Mouse (Mus musculus) kidney, embryonic 14.5 days (tissue): ENCODE measurements around the gene Ccdc28b. TPM values are rescaled to one million over a fixed set of nuclear protein-coding genes. Genes with fewer than 3 reads are reported as not detected.
A peak's percentile ranks its signal among the peaks of the same experiment; 100 is the strongest.

Experiments used
- ATAC-seq: fragments of 200-750 bp; cut with Nextera tagmentation; 2 replicates; pipeline ENCODE4 v1.8.0; 2017; ENCODE audit warnings: moderate number of reproducible peaks, mild to moderate bottlenecking, moderate TSS enrichment, moderate library complexity; ENCODE audit not compliant: low FRiP score, low TSS enrichment
- H3K27ac ChIP-seq: fragments of 300-500 bp; sonication (generic); 2 replicates; pipeline ENCODE4 v1.5.1; 2014; ENCODE audit warnings: low read depth, mild to moderate bottlenecking, low read length, moderate library complexity, mixed read lengths
- H3K27me3 ChIP-seq: fragments of 300-500 bp; sonication (generic); 2 replicates; pipeline ENCODE4 v1.6.1; 2014; ENCODE audit warnings: mild to moderate bottlenecking, low read length; ENCODE audit not compliant: control insufficient read depth, insufficient read depth
- H3K36me3 ChIP-seq: fragments of 300-500 bp; sonication (generic); 2 replicates; pipeline ENCODE4 v1.6.1; 2014; ENCODE audit warnings: low read length, mixed read lengths; ENCODE audit not compliant: control insufficient read depth, insufficient read depth
- H3K4me1 ChIP-seq: fragments of 300-500 bp; sonication (generic); 2 replicates; pipeline ENCODE4 v1.6.1; 2014; ENCODE audit warnings: low read length, mixed read lengths; ENCODE audit not compliant: control insufficient read depth, insufficient read depth
- H3K4me2 ChIP-seq: fragments of 300-500 bp; sonication (generic); replicated peaks from 2 replicates; pipeline ENCODE4 v1.6.1; 2014; ENCODE audit warnings: low read depth, mild to moderate bottlenecking, low read length
- H3K4me3 ChIP-seq: fragments of 300-500 bp; sonication (generic); 2 replicates; pipeline ENCODE4 v1.5.1; 2014; ENCODE audit warnings: mild to moderate bottlenecking, low read length
- H3K9ac ChIP-seq: fragments of 300-500 bp; sonication (generic); 2 replicates; pipeline ENCODE4 v1.6.1; 2014; ENCODE audit warnings: low read depth, mild to moderate bottlenecking, low read length, moderate library complexity
- H3K9me3 ChIP-seq: fragments of 300-500 bp; sonication (generic); 2 replicates; pipeline ENCODE4 v1.6.1; 2016; ENCODE audit warnings: low read length; ENCODE audit not compliant: control insufficient read depth
- WGBS: fragments of 180-500 bp; shearing (Covaris S2); extraction: QIAGEN DNeasy Blood & Tissue Kit; methylation state at CpG from one replicate; pipeline ENCODE4 v1.1.7; 2014; 5-methylcytosine and 5-hydroxymethylcytosine counted together
- polyA plus RNA-seq: library from polyadenylated mRNA; unstranded; fragments of >200 nt; fragmentation: Nextera tagmentation; extraction: Ambion mirVana; gene quantifications from 2 replicates; pipeline ENCODE4 v1.2.1, GENCODE M21; 2014

The Ccdc28b gene
- polyA plus RNA-seq, 1 experiment from 2014 or later: 48.6 TPM

DNA sequence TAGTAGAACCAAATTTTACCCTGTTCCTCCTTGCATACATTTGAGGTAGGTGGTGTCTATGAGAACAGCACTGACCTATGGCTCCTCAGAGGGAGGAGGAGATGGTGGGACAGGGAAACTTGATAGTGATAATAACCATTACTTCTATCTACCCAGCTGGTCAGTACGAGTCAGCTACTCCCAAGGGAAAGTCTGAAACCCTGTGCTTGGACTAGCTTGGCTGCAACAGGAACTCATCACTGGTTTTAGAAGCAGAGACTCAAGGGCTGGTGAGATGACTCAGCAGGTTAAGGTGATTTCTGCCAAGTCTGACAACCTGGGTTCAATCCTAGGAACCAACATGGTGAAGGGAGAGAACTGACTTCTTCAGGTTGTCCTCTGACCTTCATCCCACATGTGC, 24.9 kb upstream of the Ccdc28b start:
- Histone ChIP-seq H3K4me2 (no peak overlapping the region), H3K4me3 (no peak overlapping the region), H3K27ac (no peak overlapping the region), H3K27me3 (no peaks in the 10 kb centered on the region), H3K36me3 (peaks cover 82% of the 10 kb centered on the region), H3K4me1 (no peaks in the 10 kb centered on the region), H3K9ac (no peak overlapping the region), H3K9me3 (no peaks in the 10 kb centered on the region)
- no peak for ATAC-seq
- WGBS: 81% methylated on average over 1 of the region's 1 CpGs

DNA sequence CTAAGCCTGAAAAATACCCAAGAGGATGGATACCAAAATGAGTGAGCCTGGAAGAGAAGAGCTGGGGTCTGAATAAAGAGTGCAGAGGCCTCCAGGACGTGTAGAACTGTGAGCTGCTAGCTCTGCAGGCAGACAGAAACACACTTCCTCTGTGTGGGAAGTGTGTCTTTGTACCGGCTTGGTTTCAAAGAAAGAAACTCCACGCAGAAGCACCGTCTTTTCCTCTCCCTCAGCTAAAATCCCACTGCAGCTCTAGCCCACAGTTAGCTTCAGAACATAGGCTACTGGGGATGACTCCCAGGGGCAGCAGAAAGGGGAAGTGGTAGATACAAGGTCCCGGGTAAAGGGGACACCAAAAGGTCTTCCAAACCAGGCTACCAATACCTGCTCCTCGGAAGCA, 21.5 kb upstream of the Ccdc28b start:
- no peak for ATAC-seq
- H3K9me3 ChIP-seq: no peaks in the 10 kb centered on the region
- 88% methylated on average over 6 of the region's 6 CpGs for WGBS
- H3K27me3 ChIP-seq: no peaks in the 10 kb centered on the region
- 0 out of 2 replicates have a peak, but pooled peaks cover 4% of the 10 kb centered on the region for H3K4me1 ChIP-seq
- H3K4me3 ChIP-seq: no peak overlapping the region
- H3K9ac ChIP-seq: no peak overlapping the region
- no peak overlapping the region for H3K4me2 ChIP-seq
- peaks cover 52% of the 10 kb centered on the region for H3K36me3 ChIP-seq
- no peak overlapping the region for H3K27ac ChIP-seq

DNA sequence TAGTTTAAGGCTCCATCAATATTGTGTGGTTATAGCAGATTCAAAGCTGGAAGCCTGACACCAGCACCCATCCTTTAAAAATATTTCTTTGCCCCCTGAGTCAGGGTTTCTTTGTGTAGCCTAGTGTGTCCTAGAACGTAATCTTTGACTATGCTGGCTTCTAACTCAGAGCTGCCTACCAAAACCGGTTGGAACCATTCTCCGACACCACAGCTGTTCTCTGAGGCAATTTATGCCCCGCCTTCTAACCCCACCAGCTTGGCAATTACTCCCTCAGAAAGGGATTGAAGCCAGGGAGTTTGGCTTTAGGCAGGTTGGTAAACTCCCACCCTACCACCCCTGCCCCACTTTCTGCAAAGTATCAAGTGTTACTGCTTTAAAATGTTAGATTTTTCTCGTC, 18.0 kb upstream of the Ccdc28b start:
- Histone ChIP-seq H3K4me3 (peak overlapping the region; percentile 71; the same call in 1 of the 2 replicates), H3K9me3 (no peaks in the 10 kb centered on the region), H3K9ac (peak overlapping the region; percentile 13; the same call in 1 of the 2 replicates), H3K4me2 (peak overlapping the region; percentile 90), H3K27ac (0 out of 2 replicates have a peak overlapping the region, but pooled peaks have one; percentile 14), H3K27me3 (no peaks in the 10 kb centered on the region), H3K36me3 (peaks cover 42% of the 10 kb centered on the region), H3K4me1 (peaks cover 17% of the 10 kb centered on the region; the same call in 1 of the 2 replicates)
- WGBS: 34% methylated on average over 5 of the region's 5 CpGs
- no peak for ATAC-seq

DNA sequence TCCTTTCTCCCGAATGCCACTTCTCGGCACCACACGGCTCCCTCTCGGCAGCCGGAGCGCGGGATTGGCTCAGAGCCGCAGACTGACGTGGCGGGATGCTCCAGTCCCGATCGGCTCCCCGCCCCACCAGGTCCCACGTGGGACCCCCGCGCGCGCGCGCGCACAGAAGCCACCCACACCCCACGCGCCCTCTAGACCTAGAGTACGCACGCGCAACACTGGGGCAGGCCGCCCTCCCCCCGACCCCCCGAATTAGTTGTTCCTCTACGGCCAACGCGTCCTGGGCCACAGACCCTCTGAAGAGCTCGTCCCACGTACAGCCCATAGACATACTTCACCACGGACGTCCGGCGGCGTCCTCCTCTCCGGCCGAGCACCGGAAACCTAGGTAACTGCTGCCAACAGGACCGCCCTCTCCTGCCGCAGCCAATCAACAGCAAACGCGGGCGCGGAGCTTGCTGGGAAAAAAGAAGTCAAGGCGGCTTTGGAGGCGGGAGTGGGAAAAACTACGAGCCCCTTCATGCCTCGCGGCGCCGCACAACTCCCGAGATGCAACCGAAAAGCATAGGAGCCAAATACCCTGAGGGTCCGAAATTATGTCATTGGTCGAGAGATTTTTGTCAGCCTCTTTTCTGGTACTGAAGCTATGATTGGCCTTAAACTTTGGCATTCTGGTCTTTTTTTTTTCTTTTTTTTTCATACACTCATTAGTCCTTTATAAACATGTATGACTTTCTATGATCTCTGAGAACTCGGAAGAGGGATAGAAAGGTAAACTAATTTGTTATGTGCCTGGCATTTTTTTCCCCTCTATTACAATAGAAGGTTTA, 17.1 kb upstream of the Ccdc28b start, which contains the start of gene Txlna:
TSS of gene Txlna (minus strand) at position 428 of the 830 bp plus-strand sequence.
- H3K4me3 ChIP-seq: peak within 1 kb of the TSS; percentile 71
- H3K27me3 ChIP-seq: no peaks in the 10 kb centered on the region
- WGBS: under 1% methylated on average over 56 of the region's 60 CpGs
- peaks cover 17% of the 10 kb centered on the region; the same call in 1 of the 2 replicates for H3K4me1 ChIP-seq
- peak; percentile 95 for ATAC-seq
- peak within 1 kb of the TSS; percentile 90 for H3K4me2 ChIP-seq
- peak within 1 kb of the TSS; percentile 87 for H3K9ac ChIP-seq
- H3K9me3 ChIP-seq: no peaks in the 10 kb centered on the region
- peak within 1 kb of the TSS; percentile 86 for H3K27ac ChIP-seq
- H3K36me3 ChIP-seq: peaks cover 42% of the 10 kb centered on the region

- H3K4me1 ChIP-seq: peaks cover 17% of the 10 kb centered on the region; the same call in 1 of the 2 replicates
- peak overlapping the region; percentile 71 for H3K4me3 ChIP-seq
- H3K27ac ChIP-seq: peak overlapping the region; percentile 86
- no peaks in the 10 kb centered on the region for H3K9me3 ChIP-seq
- WGBS: 5% methylated on average over 17 of the region's 17 CpGs
- H3K36me3 ChIP-seq: peaks cover 42% of the 10 kb centered on the region
- no peak for ATAC-seq
- no peaks in the 10 kb centered on the region for H3K27me3 ChIP-seq
- H3K4me2 ChIP-seq: peak overlapping the region; percentile 90
- H3K9ac ChIP-seq: peak overlapping the region; percentile 87
Measured at GRCm38 (mm10) chr4:129640101-129640637, 16.4 kb upstream of the Ccdc28b start.

DNA sequence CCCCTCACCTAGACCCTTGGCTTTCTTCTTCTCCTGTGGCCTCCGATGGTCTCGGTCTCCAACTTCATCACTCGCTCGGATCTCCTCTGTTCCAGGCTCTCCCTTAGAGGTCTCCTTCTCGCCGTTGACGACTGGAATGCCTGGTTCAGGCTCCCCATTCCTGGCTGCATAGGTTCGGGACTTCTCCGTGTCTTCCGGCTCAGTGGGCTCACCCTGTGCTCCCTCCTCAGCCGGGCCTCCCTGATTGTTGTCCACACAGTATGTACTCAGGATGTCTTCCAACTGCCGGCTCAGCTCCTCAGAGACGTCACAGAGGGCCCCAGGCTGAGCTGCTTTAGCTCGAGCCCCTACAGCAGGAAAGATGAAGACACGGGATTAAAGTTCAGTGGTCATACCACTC, 15.5 kb upstream of the Ccdc28b start:
- H3K9ac ChIP-seq: peak overlapping the region; percentile 87; the same call in 1 of the 2 replicates
- ATAC-seq: no peak
- no peaks in the 10 kb centered on the region for H3K27me3 ChIP-seq
- no peaks in the 10 kb centered on the region for H3K9me3 ChIP-seq
- H3K27ac ChIP-seq: no peak overlapping the region
- H3K4me2 ChIP-seq: peak overlapping the region; percentile 90
- WGBS: 89% methylated on average over 15 of the region's 15 CpGs
- H3K4me3 ChIP-seq: peak overlapping the region; percentile 71; the same call in 1 of the 2 replicates
- H3K36me3 ChIP-seq: peaks cover 48% of the 10 kb centered on the region
- peaks cover 17% of the 10 kb centered on the region; the same call in 1 of the 2 replicates for H3K4me1 ChIP-seq

DNA sequence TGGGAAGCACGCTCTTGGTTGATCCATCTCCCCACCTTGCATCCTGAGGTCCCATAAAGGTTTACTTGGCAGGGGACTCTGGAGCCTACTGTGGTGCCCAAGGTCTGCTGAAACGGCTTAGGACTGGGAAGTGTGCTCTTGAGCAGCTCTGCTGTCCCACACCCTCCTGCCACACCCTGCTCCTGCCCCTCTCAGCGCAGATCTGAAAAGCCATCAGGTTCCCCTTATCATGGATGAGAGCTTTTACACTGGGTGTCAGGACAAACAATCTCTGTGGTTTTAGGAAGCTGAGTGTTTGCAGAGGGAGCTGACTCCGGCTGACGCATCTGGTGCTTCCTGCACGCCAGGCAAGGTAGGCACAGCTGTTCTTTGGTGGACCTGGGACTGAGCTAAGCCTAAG, 10.1 kb upstream of the Ccdc28b start:
- 98% methylated on average over 6 of the region's 6 CpGs for WGBS
- Histone ChIP-seq H3K27ac (no peak overlapping the region), H3K9me3 (no peaks in the 10 kb centered on the region), H3K4me2 (no peak overlapping the region), H3K4me3 (no peak overlapping the region), H3K36me3 (peaks cover 95% of the 10 kb centered on the region), H3K27me3 (no peaks in the 10 kb centered on the region), H3K4me1 (peaks cover 2% of the 10 kb centered on the region; the same call in 1 of the 2 replicates), H3K9ac (no peak overlapping the region)
- ATAC-seq: no peak

DNA sequence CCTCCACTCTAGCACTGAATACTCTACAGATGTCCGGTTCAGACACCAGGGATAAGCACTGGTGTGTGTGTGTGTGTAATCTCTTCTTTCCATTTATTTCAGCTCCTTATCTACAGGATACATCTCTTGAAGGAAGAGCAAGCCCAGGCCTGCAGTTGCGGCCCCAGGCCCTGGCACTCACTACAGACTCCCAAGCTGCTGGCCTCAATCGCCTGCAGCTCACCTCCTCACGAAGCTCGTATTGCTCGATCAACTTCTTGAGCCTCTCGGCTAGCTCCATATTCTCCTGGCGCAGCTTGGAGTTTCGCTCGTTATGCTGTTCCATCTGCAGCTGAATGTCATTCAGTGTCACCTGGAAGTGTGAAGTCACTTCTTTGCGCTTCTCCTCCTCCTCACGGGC, 8.1 kb upstream of the Ccdc28b start:
- no peaks in the 10 kb centered on the region for H3K27me3 ChIP-seq
- ATAC-seq: no peak
- no peak overlapping the region for H3K27ac ChIP-seq
- H3K4me1 ChIP-seq: no peaks in the 10 kb centered on the region
- H3K9me3 ChIP-seq: no peaks in the 10 kb centered on the region
- no peak overlapping the region for H3K4me2 ChIP-seq
- peaks cover 99% of the 10 kb centered on the region for H3K36me3 ChIP-seq
- WGBS: 91% methylated on average over 12 of the region's 12 CpGs
- H3K9ac ChIP-seq: no peak overlapping the region
- H3K4me3 ChIP-seq: no peak overlapping the region

DNA sequence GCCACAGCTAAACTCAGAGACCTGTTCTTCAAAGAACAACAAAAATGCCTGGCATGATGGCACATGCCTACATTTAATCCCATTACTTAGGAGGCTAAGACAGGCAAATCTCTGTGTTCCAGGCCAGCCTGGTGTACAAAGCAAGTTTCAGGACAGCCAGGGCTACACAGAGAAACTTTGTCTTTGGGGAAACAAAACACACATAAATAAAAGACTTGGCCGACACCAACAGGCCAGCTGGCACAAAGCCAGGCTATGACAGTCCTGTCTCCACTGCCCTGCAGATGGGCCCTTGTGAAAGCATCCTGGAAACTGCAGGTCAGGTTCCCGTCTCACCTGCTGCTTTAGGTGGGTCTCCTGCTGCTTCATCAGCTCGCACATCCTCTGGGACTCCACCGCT, 7.2 kb upstream of the Ccdc28b start:
- ATAC-seq: no peak
- Histone ChIP-seq H3K27ac (no peak overlapping the region), H3K9me3 (no peaks in the 10 kb centered on the region), H3K4me2 (no peak overlapping the region), H3K4me3 (no peak overlapping the region), H3K36me3 (peaks cover 99% of the 10 kb centered on the region), H3K27me3 (no peaks in the 10 kb centered on the region), H3K9ac (no peak overlapping the region), H3K4me1 (no peaks in the 10 kb centered on the region)
- WGBS: 86% methylated on average over 4 of the region's 4 CpGs
